Mouse (Mus musculus): ENCODE results near the gene Pou2f2. TPM values are rescaled to one million over a fixed set of nuclear protein-coding genes. Genes with fewer than 3 reads are reported as not detected.
"Not testable (repeated sequence)": the region's sequence is repeated elsewhere in the genome, so short reads cannot be mapped to it uniquely, and the experiment has no call there.

Gene Pou2f2
- polyA plus RNA-seq, 1 experiment = 0.68 TPM

GRCm38 (mm10) chr7:25057888-25058287, 121.6 kb downstream of the Pou2f2 start:
- no peak for TF ChIP-seq POLR2A (IDR thresholded peaks at IDR 0.05; ENCODE audit: low read depth, low read length)
- TF ChIP-seq CTCF (IDR thresholded peaks at IDR 0.05; ENCODE audit: borderline replicate concordance, insufficient read depth, low read length) = no peak
- no peak overlapping the region for H3K4me3 ChIP-seq (ENCODE audit: insufficient read depth, low read length)
- no peaks in the 10 kb centered on the region for H3K4me1 ChIP-seq (ENCODE audit: control insufficient read depth, insufficient read depth, low read length)
- no peak overlapping the region for H3K27ac ChIP-seq (ENCODE audit: insufficient read depth, low read length)

GRCm38 (mm10) chr7:25056951-25057350, 122.6 kb downstream of the Pou2f2 start:
- TF ChIP-seq CTCF (IDR thresholded peaks at IDR 0.05; ENCODE audit: borderline replicate concordance, insufficient read depth, low read length) (no peak), POLR2A (IDR thresholded peaks at IDR 0.05; ENCODE audit: low read depth, low read length) (no peak)
- Histone ChIP-seq H3K4me3 (ENCODE audit: insufficient read depth, low read length) (no peak overlapping the region), H3K4me1 (ENCODE audit: control insufficient read depth, insufficient read depth, low read length) (no peaks in the 10 kb centered on the region), H3K27ac (ENCODE audit: insufficient read depth, low read length) (no peak overlapping the region)

DNA sequence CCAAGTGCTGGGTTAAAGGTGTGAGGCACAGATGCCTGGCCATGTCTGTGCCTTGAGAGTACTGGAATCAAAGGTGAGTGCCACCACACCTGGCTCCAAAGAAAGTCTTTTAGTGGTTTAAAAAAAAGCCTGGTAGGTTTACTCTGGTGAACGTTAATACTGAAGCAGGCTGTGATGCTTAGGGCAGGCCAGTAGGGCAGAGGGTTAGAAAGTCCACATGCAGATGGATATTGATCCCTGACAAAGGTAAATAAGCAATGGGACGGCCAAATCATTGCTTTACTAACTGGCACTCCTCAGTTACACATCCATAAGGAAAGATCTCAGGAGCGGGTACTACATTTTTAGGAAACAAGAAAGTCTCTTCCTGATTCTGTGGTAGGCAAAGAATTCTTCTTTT, 126.9 kb downstream of the Pou2f2 start:
- H3K27ac ChIP-seq (ENCODE audit: insufficient read depth, low read length) = no peak overlapping the region
- TF ChIP-seq CTCF (IDR thresholded peaks at IDR 0.05; ENCODE audit: borderline replicate concordance, insufficient read depth, low read length) (no peak), POLR2A (IDR thresholded peaks at IDR 0.05; ENCODE audit: low read depth, low read length) (no peak)
- H3K4me1 ChIP-seq (ENCODE audit: control insufficient read depth, insufficient read depth, low read length) = no peaks in the 10 kb centered on the region
- no peak overlapping the region for H3K4me3 ChIP-seq (ENCODE audit: insufficient read depth, low read length)

GRCm38 (mm10) chr7:25049295-25049930, 130.1 kb downstream of the Pou2f2 start:
- TF ChIP-seq CTCF (IDR thresholded peaks at IDR 0.05; ENCODE audit: borderline replicate concordance, insufficient read depth, low read length) (no peak), POLR2A (IDR thresholded peaks at IDR 0.05; ENCODE audit: low read depth, low read length) (no peak)
- no peaks in the 10 kb centered on the region for H3K4me1 ChIP-seq (ENCODE audit: control insufficient read depth, insufficient read depth, low read length)
- no peak overlapping the region for H3K27ac ChIP-seq (ENCODE audit: insufficient read depth, low read length)
- H3K4me3 ChIP-seq (ENCODE audit: insufficient read depth, low read length) = no peak overlapping the region

GRCm38 (mm10) chr7:25047363-25047762, 132.2 kb downstream of the Pou2f2 start:
- Histone ChIP-seq H3K4me3 (ENCODE audit: insufficient read depth, low read length) (no peak overlapping the region), H3K4me1 (ENCODE audit: control insufficient read depth, insufficient read depth, low read length) (no peaks in the 10 kb centered on the region), H3K27ac (ENCODE audit: insufficient read depth, low read length) (no peak overlapping the region)
- TF ChIP-seq POLR2A (IDR thresholded peaks at IDR 0.05; ENCODE audit: low read depth, low read length) (no peak), CTCF (IDR thresholded peaks at IDR 0.05; ENCODE audit: borderline replicate concordance, insufficient read depth, low read length) (no peak)

GRCm38 (mm10) chr7:25044599-25044998, 134.9 kb downstream of the Pou2f2 start:
- not testable (repeated sequence) for H3K27ac ChIP-seq (ENCODE audit: insufficient read depth, low read length); H3K4me1 ChIP-seq (ENCODE audit: control insufficient read depth, insufficient read depth, low read length); H3K4me3 ChIP-seq (ENCODE audit: insufficient read depth, low read length)

DNA sequence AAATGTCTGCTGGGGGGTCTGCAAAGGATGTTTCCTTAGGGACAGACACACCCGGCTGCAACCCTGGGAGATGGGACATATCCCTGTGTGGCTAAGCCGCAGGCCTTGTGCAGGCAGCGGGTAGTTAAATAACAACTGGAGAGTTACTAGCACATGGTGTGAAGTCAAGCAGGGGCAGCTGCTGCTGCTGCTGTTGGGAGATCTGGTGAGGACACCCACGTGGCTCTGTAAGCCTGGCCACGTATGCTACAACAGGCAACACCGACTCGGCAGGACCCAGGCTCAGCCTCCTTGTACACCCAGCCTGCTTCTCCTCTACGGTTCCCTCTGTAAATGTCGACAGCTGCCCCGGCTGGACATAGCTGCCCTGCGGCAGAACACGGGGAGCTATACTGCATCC, 137.6 kb downstream of the Pou2f2 start:
- Histone ChIP-seq H3K4me3 (ENCODE audit: insufficient read depth, low read length) (no peak overlapping the region), H3K27ac (ENCODE audit: insufficient read depth, low read length) (no peak overlapping the region), H3K4me1 (ENCODE audit: control insufficient read depth, insufficient read depth, low read length) (no peaks in the 10 kb centered on the region)
- no peak for TF ChIP-seq POLR2A (IDR thresholded peaks at IDR 0.05; ENCODE audit: low read depth, low read length)
- no peak for TF ChIP-seq CTCF (IDR thresholded peaks at IDR 0.05; ENCODE audit: borderline replicate concordance, insufficient read depth, low read length)

Other genes starting within 250 kb of the Pou2f2 start
- gene Gm4881, start 235.2 kb downstream of the Pou2f2 start, polyA plus RNA-seq (2011; ENCODE audit: insufficient read length, low read depth, missing spikeins) = not detected in 2 replicates
- gene Rabac1, start 207.0 kb downstream of the Pou2f2 start, polyA plus RNA-seq (2011; ENCODE audit: insufficient read length, low read depth, missing spikeins) = 105 and 117 TPM in 2 replicates
- 0.19 and 0.35 TPM in 2 replicates for gene Atp1a3, start 173.8 kb downstream of the Pou2f2 start, polyA plus RNA-seq (2011; ENCODE audit: insufficient read length, low read depth, missing spikeins)
- gene Grik5, start 107.4 kb downstream of the Pou2f2 start, polyA plus RNA-seq (2011; ENCODE audit: insufficient read length, low read depth, missing spikeins) = 31.6 and 45.3 TPM in 2 replicates
- gene Zfp574, start 107.2 kb downstream of the Pou2f2 start, polyA plus RNA-seq (2011; ENCODE audit: insufficient read length, low read depth, missing spikeins) = 10.3 and 11.0 TPM in 2 replicates
- 2.3 and 2.5 TPM in 2 replicates for gene Dedd2, start 40.9 kb upstream of the Pou2f2 start, polyA plus RNA-seq (2011; ENCODE audit: insufficient read length, low read depth, missing spikeins)
- gene Zfp526, start 41.7 kb upstream of the Pou2f2 start, polyA plus RNA-seq (2011; ENCODE audit: insufficient read length, low read depth, missing spikeins) = 9.3 and 9.7 TPM in 2 replicates
- 70.6 and 72.5 TPM in 2 replicates for gene Gsk3a, start 58.1 kb upstream of the Pou2f2 start, polyA plus RNA-seq (2011; ENCODE audit: insufficient read length, low read depth, missing spikeins)
- 64.5 and 70.9 TPM in 2 replicates for gene Erf, start 71.0 kb upstream of the Pou2f2 start, polyA plus RNA-seq (2011; ENCODE audit: insufficient read length, low read depth, missing spikeins)
- 138 and 152 TPM in 2 replicates for gene Cic, start 88.0 kb upstream of the Pou2f2 start, polyA plus RNA-seq (2011; ENCODE audit: insufficient read length, low read depth, missing spikeins)
- gene Pafah1b3, start 118.3 kb upstream of the Pou2f2 start, polyA plus RNA-seq (2011; ENCODE audit: insufficient read length, low read depth, missing spikeins) = 46.2 and 48.8 TPM in 2 replicates
- not detected in 2 replicates for gene Prr19, start 121.7 kb upstream of the Pou2f2 start, polyA plus RNA-seq (2011; ENCODE audit: insufficient read length, low read depth, missing spikeins)
- not detected in 2 replicates for gene Tmem145, start 126.4 kb upstream of the Pou2f2 start, polyA plus RNA-seq (2011; ENCODE audit: insufficient read length, low read depth, missing spikeins)
- gene Megf8, start 137.4 kb upstream of the Pou2f2 start, polyA plus RNA-seq (2011; ENCODE audit: insufficient read length, low read depth, missing spikeins) = 32.9 and 38.3 TPM in 2 replicates
- gene Cnfn, start 190.0 kb upstream of the Pou2f2 start, polyA plus RNA-seq (2011; ENCODE audit: insufficient read length, low read depth, missing spikeins) = not detected in 2 replicates
- gene Lipe, start 219.0 kb upstream of the Pou2f2 start, polyA plus RNA-seq (2011; ENCODE audit: insufficient read length, low read depth, missing spikeins) = 4.6 and 19.4 TPM in 2 replicates
- gene Cxcl17, start 233.2 kb upstream of the Pou2f2 start, polyA plus RNA-seq (2011; ENCODE audit: insufficient read length, low read depth, missing spikeins) = not detected in 2 replicates